Mouse (Mus musculus) c-Kit-positive CD71-positive TER-119-negative erythroid progenitor cells, embryonic 14.5 days (primary cell): ENCODE data around the gene Prkca.
"Not testable (repeated sequence)": the region's sequence is repeated elsewhere in the genome, so short reads cannot be mapped to it uniquely, and the experiment has no call there.

Experiments used
- DNase-seq: peaks from one replicate; pipeline ENCODE4 v3.0.0-alpha.2; 2013; ENCODE audit warnings: low read depth

Gene Prkca

GRCm38 (mm10) chr11:108118221-108118620 is 225.5 kb downstream of the Prkca start:
- DNase-seq: no peak

GRCm38 (mm10) chr11:108117360-108118050 is 226.2 kb downstream of the Prkca start:
- DNase-seq: no peak

GRCm38 (mm10) chr11:108114091-108114490 is 229.6 kb downstream of the Prkca start:
- DNase-seq: no peak

GRCm38 (mm10) chr11:108112437-108112836 is 231.3 kb downstream of the Prkca start:
- DNase-seq: no peak

GRCm38 (mm10) chr11:108104085-108104484 is 239.6 kb downstream of the Prkca start:
- DNase-seq: no peak

- no peak for DNase-seq
Observed at GRCm38 (mm10) chr11:108101280-108101950, 242.3 kb downstream of the Prkca start.

- DNase-seq: no peak
Observed at GRCm38 (mm10) chr11:108098306-108098705, 245.4 kb downstream of the Prkca start.

- DNase-seq: no peak
Observed at GRCm38 (mm10) chr11:108094796-108095195, 248.9 kb downstream of the Prkca start.

- no peak for DNase-seq
Observed at GRCm38 (mm10) chr11:108093248-108093647, 250.5 kb downstream of the Prkca start.

- no peak for DNase-seq
Observed at GRCm38 (mm10) chr11:108091238-108091637, 252.5 kb downstream of the Prkca start.

GRCm38 (mm10) chr11:108090706-108091105 is 253.0 kb downstream of the Prkca start:
- DNase-seq: no peak

GRCm38 (mm10) chr11:108088063-108088462 is 255.7 kb downstream of the Prkca start:
- DNase-seq: no peak

- DNase-seq: not testable (repeated sequence)
Observed at GRCm38 (mm10) chr11:108087105-108087700, 256.5 kb downstream of the Prkca start.

GRCm38 (mm10) chr11:108082673-108083072 is 261.1 kb downstream of the Prkca start:
- DNase-seq: no peak

- DNase-seq: no peak
Observed at GRCm38 (mm10) chr11:108079946-108080650, 263.6 kb downstream of the Prkca start.

GRCm38 (mm10) chr11:108079454-108079853 is 264.3 kb downstream of the Prkca start:
- DNase-seq: no peak

GRCm38 (mm10) chr11:108077514-108077913 is 266.2 kb downstream of the Prkca start:
- no peak for DNase-seq

- DNase-seq: no peak
Observed at GRCm38 (mm10) chr11:108072606-108073243, 271.0 kb downstream of the Prkca start.

- DNase-seq: no peak
Observed at GRCm38 (mm10) chr11:108071230-108071629, 272.5 kb downstream of the Prkca start.

- DNase-seq: no peak
Observed at GRCm38 (mm10) chr11:108070038-108070437, 273.7 kb downstream of the Prkca start.

- DNase-seq: no peak
Observed at GRCm38 (mm10) chr11:108068430-108068829, 275.3 kb downstream of the Prkca start.

- no peak for DNase-seq
Observed at GRCm38 (mm10) chr11:108067161-108067560, 276.6 kb downstream of the Prkca start.
